Mouse (Mus musculus): ENCODE results near the gene Pdhx.

DNA sequence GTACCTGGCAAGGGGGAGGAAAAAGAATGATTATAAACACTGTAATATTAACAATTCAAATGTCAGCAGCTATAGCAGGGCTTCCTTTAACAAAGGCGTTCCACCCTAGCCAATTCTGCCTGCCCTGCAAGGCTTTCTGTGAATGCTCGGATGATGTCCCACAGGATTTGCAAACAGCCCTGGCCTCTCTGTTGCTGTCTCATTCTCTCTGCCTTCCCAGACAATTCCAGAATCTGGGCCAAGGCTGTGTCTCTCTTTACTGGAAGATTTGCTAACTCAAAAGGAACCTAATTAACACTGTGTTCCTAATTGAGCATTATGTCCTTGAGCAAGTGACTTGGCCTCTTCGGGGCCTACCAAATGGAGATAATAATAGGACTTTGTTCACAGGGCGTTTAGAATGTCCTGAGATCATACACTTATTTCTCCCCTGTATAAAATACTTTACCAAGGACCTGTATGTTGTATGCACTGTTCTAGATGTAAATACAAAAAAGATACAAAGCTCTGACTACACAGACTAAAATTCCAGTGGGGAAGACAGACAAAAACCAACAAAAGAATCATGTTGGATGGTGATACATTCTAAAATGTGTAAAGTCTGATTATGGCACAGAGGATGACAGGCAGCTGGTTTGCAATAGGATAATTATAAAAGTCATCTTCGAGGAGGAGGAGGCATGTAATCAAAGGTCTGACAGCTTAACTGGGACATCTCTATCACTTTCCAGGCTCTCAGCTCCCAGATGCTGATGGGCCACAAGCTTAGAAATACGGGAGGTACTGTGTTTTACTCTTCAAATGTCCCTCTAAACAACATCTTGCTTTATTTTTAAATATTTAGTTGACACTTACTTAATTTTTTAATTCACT, 45.2 kb upstream of the Pdhx start:
- TF ChIP-seq CTCF (IDR thresholded peaks at IDR 0.05; ENCODE audit: low read depth, low read length): no peak
- no peak for TF ChIP-seq POLR2A (IDR thresholded peaks at IDR 0.05; ENCODE audit: extremely low read depth, insufficient read depth, low read length)
